Mouse (Mus musculus): ENCODE results near the gene Rap1gap. TPM values are rescaled to one million over a fixed set of nuclear protein-coding genes. Genes with fewer than 3 reads are reported as not detected.

Gene Rap1gap
- total and polyA plus RNA-seq, 3 experiments = 7.7 to 42.6 TPM; not detected in 1

GRCm38 (mm10) chr4:137643459-137643858, 21.1 kb upstream of the Rap1gap start:
- no peak overlapping the region for H3K27ac ChIP-seq (ENCODE audit: control insufficient read depth, low read depth, low read length)
- no peak overlapping the region for H3K4me3 ChIP-seq (ENCODE audit: control insufficient read depth in 1 of 2, insufficient read depth in 1 of 2, low read depth in 2 of 2, low read length in 2 of 2)
- no peak for TF ChIP-seq MEF2A (IDR thresholded peaks at IDR 0.05; ENCODE audit: extremely low read depth, insufficient replicate concordance, low read depth, low read length, poor library complexity, severe bottlenecking)
- no peak for TF ChIP-seq GABPA (IDR thresholded peaks at IDR 0.05; ENCODE audit: low read depth, low read length)
- H3K4me1 ChIP-seq (ENCODE audit: control insufficient read depth in 1 of 2, insufficient read depth in 2 of 2, low read length in 2 of 2) = 0 out of 4 replicates have a peak, but pooled peaks cover 0 to 4% of the 10 kb centered on the region in 2 experiments
- no peak overlapping the region for H3K9ac ChIP-seq (ENCODE audit: control insufficient read depth, low read depth, low read length, poor library complexity, severe bottlenecking)
- H3K9me3 ChIP-seq (replicated peaks; ENCODE audit: insufficient read depth, low read length) = no peaks in the 10 kb centered on the region
- peaks cover 0 to 11% of the 10 kb centered on the region in 2 experiments; a peak in 3 of 4 replicates for H3K36me3 ChIP-seq (ENCODE audit: control insufficient read depth in 1 of 2, insufficient read depth in 2 of 2, low read length in 2 of 2)
- no peak for DNase-seq (ENCODE audit: low read depth, low spot score)
- no peaks in the 10 kb centered on the region for H3K79me2 ChIP-seq (ENCODE audit: control insufficient read depth, insufficient read depth, low read length, poor library complexity)
- no peaks in the 10 kb centered on the region for H3K27me3 ChIP-seq (ENCODE audit: control insufficient read depth in 1 of 2, insufficient read depth in 2 of 2, low read length in 2 of 2)

- H3K27ac ChIP-seq (ENCODE audit: control insufficient read depth, low read depth, low read length) = no peak overlapping the region
- no peak for TF ChIP-seq ZKSCAN1 (IDR thresholded peaks at IDR 0.05; ENCODE audit: low read depth, low read length)
- no peaks in the 10 kb centered on the region for H3K79me2 ChIP-seq (ENCODE audit: control insufficient read depth, insufficient read depth, low read length, poor library complexity)
- no peaks in the 10 kb centered on the region for H3K4me1 ChIP-seq (ENCODE audit: control insufficient read depth in 1 of 2, insufficient read depth in 2 of 2, low read length in 2 of 2)
- H3K27me3 ChIP-seq (ENCODE audit: control insufficient read depth in 1 of 2, insufficient read depth in 2 of 2, low read length in 2 of 2) = no peaks in the 10 kb centered on the region
- no peak overlapping the region for H3K9ac ChIP-seq (ENCODE audit: control insufficient read depth, low read depth, low read length, poor library complexity, severe bottlenecking)
- peaks cover 0 to 8% of the 10 kb centered on the region in 2 experiments; a peak in 2 of 4 replicates for H3K36me3 ChIP-seq (ENCODE audit: control insufficient read depth in 1 of 2, insufficient read depth in 2 of 2, low read length in 2 of 2)
- H3K4me3 ChIP-seq (ENCODE audit: control insufficient read depth in 1 of 2, insufficient read depth in 1 of 2, low read depth in 2 of 2, low read length in 2 of 2) = no peak overlapping the region
- no peak for DNase-seq (ENCODE audit: low read depth, low spot score)
- no peaks in the 10 kb centered on the region for H3K9me3 ChIP-seq (replicated peaks; ENCODE audit: insufficient read depth, low read length)
Observed at GRCm38 (mm10) chr4:137646262-137646661, 18.3 kb upstream of the Rap1gap start.

- no peak overlapping the region for H3K9ac ChIP-seq (ENCODE audit: control insufficient read depth, low read depth, low read length, poor library complexity, severe bottlenecking)
- H3K4me1 ChIP-seq (ENCODE audit: control insufficient read depth in 1 of 2, insufficient read depth in 2 of 2, low read length in 2 of 2) = no peaks in the 10 kb centered on the region
- no peak overlapping the region for H3K4me3 ChIP-seq (ENCODE audit: control insufficient read depth in 1 of 2, insufficient read depth in 1 of 2, low read depth in 2 of 2, low read length in 2 of 2)
- no peaks in the 10 kb centered on the region for H3K79me2 ChIP-seq (ENCODE audit: control insufficient read depth, insufficient read depth, low read length, poor library complexity)
- DNase-seq (ENCODE audit: low read depth, low spot score) = no peak
- H3K9me3 ChIP-seq (replicated peaks; ENCODE audit: insufficient read depth, low read length) = no peaks in the 10 kb centered on the region
- no peaks in the 10 kb centered on the region for H3K27me3 ChIP-seq (ENCODE audit: control insufficient read depth in 1 of 2, insufficient read depth in 2 of 2, low read length in 2 of 2)
- TF ChIP-seq MAFK (IDR thresholded peaks at IDR 0.05; ENCODE audit: borderline replicate concordance, low read depth, low read length) (no peak), RAD21 (IDR thresholded peaks at IDR 0.05; ENCODE audit: low read depth, low read length) (no peak), RCOR1 (IDR thresholded peaks at IDR 0.05; ENCODE audit: low read depth, low read length) (no peak), ZMIZ1 (IDR thresholded peaks at IDR 0.05; ENCODE audit: low read depth, low read length) (no peak), CHD1 (IDR thresholded peaks at IDR 0.05; ENCODE audit: low read depth, low read length) (no peak), POLR2AphosphoS5 (IDR thresholded peaks at IDR 0.05; ENCODE audit: borderline replicate concordance, low read depth, low read length) (no peak), SMC3 (IDR thresholded peaks at IDR 0.05; ENCODE audit: low read depth, low read length) (no peak), USF2 (IDR thresholded peaks at IDR 0.05; ENCODE audit: borderline replicate concordance in 1 of 2, insufficient read depth in 1 of 2, low read depth in 1 of 2, low read length in 2 of 2) (no peak), SIN3A (IDR thresholded peaks at IDR 0.05; ENCODE audit: low read length) (no peak), TAL1 (IDR thresholded peaks at IDR 0.05; ENCODE audit: low read length) (no peak), GATA1 (IDR thresholded peaks at IDR 0.05; ENCODE audit: low read depth, low read length) (no peak), MYB (IDR thresholded peaks at IDR 0.05; ENCODE audit: low read depth, low read length) (no peak), MEF2A (IDR thresholded peaks at IDR 0.05; ENCODE audit: extremely low read depth, insufficient replicate concordance, low read depth, low read length, poor library complexity, severe bottlenecking) (no peak)
- no peak overlapping the region for H3K27ac ChIP-seq (ENCODE audit: control insufficient read depth, low read depth, low read length)
- H3K36me3 ChIP-seq (ENCODE audit: control insufficient read depth in 1 of 2, insufficient read depth in 2 of 2, low read length in 2 of 2) = peaks cover 0 to 9% of the 10 kb centered on the region in 2 experiments; a peak in 2 of 4 replicates
Observed at GRCm38 (mm10) chr4:137647648-137648047, 16.9 kb upstream of the Rap1gap start.

Measured in MEL (cell line).